Mouse (Mus musculus) neural tube, embryonic 14.5 days (tissue): ENCODE results near the gene Ermap. TPM values are rescaled to one million over a fixed set of nuclear protein-coding genes. Genes with fewer than 3 reads are reported as not detected.

Experiments used
- ATAC-seq: fragments of 200-750 bp; cut with Nextera tagmentation; 2 replicates; pipeline ENCODE4 v1.8.0; 2017; ENCODE audit warnings: low read depth, mild to moderate bottlenecking, moderate TSS enrichment, moderate library complexity
- H3K27ac ChIP-seq: fragments of 300-500 bp; sonication (generic); 2 replicates; pipeline ENCODE4 v1.5.1; 2014; ENCODE audit warnings: low read depth, mild to moderate bottlenecking, control low read depth, low read length, moderate library complexity, mixed read lengths
- H3K27me3 ChIP-seq: fragments of 300-500 bp; sonication (generic); 2 replicates; pipeline ENCODE4 v1.6.1; 2014; ENCODE audit warnings: low read length; ENCODE audit not compliant: control insufficient read depth, insufficient read depth
- H3K36me3 ChIP-seq: fragments of 300-500 bp; sonication (generic); 2 replicates; pipeline ENCODE4 v1.6.1; 2014; ENCODE audit warnings: low read length, mixed read lengths; ENCODE audit not compliant: control insufficient read depth, insufficient read depth
- H3K4me1 ChIP-seq: fragments of 300-500 bp; sonication (generic); 2 replicates; pipeline ENCODE4 v1.6.1; 2014; ENCODE audit warnings: low read length; ENCODE audit not compliant: control insufficient read depth, insufficient read depth
- H3K4me2 ChIP-seq: fragments of 300-500 bp; sonication (generic); 2 replicates; pipeline ENCODE4 v1.6.1; 2014; ENCODE audit warnings: mild to moderate bottlenecking, low read depth, low read length, control low read depth
- H3K4me3 ChIP-seq: fragments of 300-500 bp; sonication (generic); 2 replicates; pipeline ENCODE4 v1.5.1; 2014; ENCODE audit warnings: low read depth, low read length, control low read depth, mixed read lengths
- H3K9ac ChIP-seq: fragments of 300-500 bp; sonication (generic); replicated peaks from 2 replicates; pipeline ENCODE4 v1.6.1; 2014; ENCODE audit warnings: low read depth, mild to moderate bottlenecking, control low read depth, low read length, mixed read lengths
- H3K9me3 ChIP-seq: fragments of 300-500 bp; sonication (generic); 2 replicates; pipeline ENCODE4 v1.6.1; 2016; ENCODE audit warnings: low read length; ENCODE audit not compliant: control insufficient read depth
- WGBS: fragments of 180-500 bp; shearing (Covaris S2); extraction: QIAGEN DNeasy Blood & Tissue Kit; methylation state at CpG from one replicate; pipeline ENCODE4 v1.1.7; 2014; 5-methylcytosine and 5-hydroxymethylcytosine counted together
- polyA plus RNA-seq: library from polyadenylated mRNA; unstranded; fragments of >200 nt; fragmentation: Nextera tagmentation; extraction: Ambion mirVana; gene quantifications from 2 replicates; pipeline ENCODE4 v1.2.1, GENCODE M21; 2014

The Ermap gene
- polyA plus RNA-seq, 1 experiment from 2014 or later = 1.2 TPM

DNA sequence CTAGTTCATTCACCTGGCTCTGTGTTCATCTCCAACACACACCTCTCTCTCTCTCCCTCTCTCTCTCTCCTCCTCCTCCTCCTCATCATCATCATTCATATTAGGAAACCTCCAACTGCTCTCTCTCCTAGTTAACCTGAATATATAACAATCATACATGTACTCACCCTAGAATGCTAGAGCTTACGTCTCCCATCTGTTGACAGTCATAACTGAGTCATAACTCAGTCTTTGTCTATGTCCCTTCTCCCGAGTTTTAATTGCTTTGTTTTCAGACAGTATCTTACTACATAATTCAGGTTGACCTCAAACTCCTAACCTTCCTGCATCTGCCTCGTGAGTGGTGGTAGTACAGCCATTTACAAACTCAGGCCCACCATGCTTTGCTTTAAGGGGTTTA lies 1.5 kb upstream of the Ermap start:
- no peak overlapping the region for H3K4me2 ChIP-seq
- H3K4me1 ChIP-seq = peaks cover 4% of the 10 kb centered on the region; the same call in 1 of the 2 replicates
- ATAC-seq = no peak
- H3K27me3 ChIP-seq = no peaks in the 10 kb centered on the region
- H3K4me3 ChIP-seq = no peak overlapping the region
- no peak overlapping the region for H3K27ac ChIP-seq
- H3K9ac ChIP-seq = no peak overlapping the region
- H3K36me3 ChIP-seq = no peaks in the 10 kb centered on the region
- WGBS = 72% methylated on average over 3 of the region's 3 CpGs
- H3K9me3 ChIP-seq = no peaks in the 10 kb centered on the region

- ATAC-seq = no peak
- H3K4me2 ChIP-seq = no peak overlapping the region
- WGBS = 87% methylated on average over 8 of the region's 8 CpGs
- H3K27me3 ChIP-seq = no peaks in the 10 kb centered on the region
- no peak overlapping the region for H3K27ac ChIP-seq
- no peak overlapping the region for H3K4me3 ChIP-seq
- H3K36me3 ChIP-seq = no peaks in the 10 kb centered on the region
- no peaks in the 10 kb centered on the region for H3K4me1 ChIP-seq
- H3K9ac ChIP-seq = no peak overlapping the region
- no peaks in the 10 kb centered on the region for H3K9me3 ChIP-seq
These were observed 807 bp upstream of the Ermap start for GRCm38 (mm10) chr4:119190618-119191017.

- no peak for ATAC-seq
- Histone ChIP-seq H3K27ac (no peak overlapping the region), H3K9me3 (no peaks in the 10 kb centered on the region), H3K36me3 (no peaks in the 10 kb centered on the region), H3K4me1 (no peaks in the 10 kb centered on the region), H3K4me2 (no peak overlapping the region), H3K27me3 (no peaks in the 10 kb centered on the region), H3K9ac (no peak overlapping the region), H3K4me3 (no peak overlapping the region)
- WGBS = 49% methylated on average over 6 of the region's 6 CpGs
These were observed 419 bp downstream of the Ermap start for GRCm38 (mm10) chr4:119189392-119189791.

DNA sequence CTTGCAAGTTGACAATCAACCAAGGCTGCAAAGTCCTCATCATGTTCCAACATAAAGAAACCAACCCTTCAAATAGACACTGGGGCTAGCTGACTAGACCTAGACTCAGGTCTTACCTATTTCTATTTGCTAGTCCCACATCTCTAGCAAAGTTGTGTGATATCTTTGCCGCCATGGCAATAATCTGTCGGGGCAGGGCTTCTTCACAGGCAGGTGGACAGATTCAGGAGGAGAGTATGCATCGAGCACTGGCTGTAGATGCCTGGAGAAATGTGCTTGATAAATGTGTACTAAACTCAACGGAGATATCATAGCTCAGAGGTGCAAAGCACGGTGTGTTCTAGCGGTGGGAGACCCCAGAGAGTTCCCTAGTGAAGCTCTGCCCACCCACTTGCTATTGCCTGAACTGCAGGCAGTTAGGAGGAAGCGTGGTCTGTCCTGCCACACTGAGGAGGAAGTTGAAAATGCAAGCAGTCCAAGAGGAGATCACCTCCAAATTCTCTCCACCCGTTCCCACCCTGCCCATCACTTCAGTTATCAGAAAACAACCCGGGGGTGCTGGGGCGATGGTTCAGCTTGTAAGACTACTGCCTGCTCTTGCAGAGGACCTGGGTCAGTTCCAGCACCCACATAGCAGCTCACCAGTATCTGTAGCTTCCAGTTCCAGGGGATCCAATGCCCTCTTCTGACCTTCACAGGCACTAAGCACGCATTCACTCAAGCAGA lies 1.6 kb downstream of the Ermap start:
- Histone ChIP-seq H3K4me2 (no peak overlapping the region), H3K36me3 (no peaks in the 10 kb centered on the region), H3K4me1 (no peaks in the 10 kb centered on the region), H3K27ac (no peak overlapping the region), H3K4me3 (no peak overlapping the region), H3K9me3 (no peaks in the 10 kb centered on the region), H3K9ac (no peak overlapping the region), H3K27me3 (no peaks in the 10 kb centered on the region)
- 64% methylated on average over 11 of the region's 11 CpGs for WGBS
- ATAC-seq = no peak

DNA sequence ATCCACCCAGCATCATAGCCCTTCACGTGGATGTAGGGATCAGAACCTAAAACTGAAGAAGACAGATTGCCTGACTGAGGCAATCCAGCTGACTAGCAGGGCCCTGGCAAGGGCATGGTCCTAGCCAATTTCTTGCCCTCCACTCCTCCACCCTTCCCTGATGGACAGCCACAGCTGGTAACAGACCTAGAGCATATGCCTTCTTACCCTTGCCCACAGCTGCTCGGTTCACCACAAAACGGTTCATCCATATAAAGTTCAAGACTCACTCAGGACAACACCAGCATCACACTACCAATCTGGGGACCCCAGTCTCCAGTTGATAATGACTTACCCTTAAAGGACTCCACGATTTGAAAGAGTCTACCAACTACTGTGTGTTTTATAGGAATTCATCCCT lies 4.0 kb downstream of the Ermap start:
- no peaks in the 10 kb centered on the region for H3K9me3 ChIP-seq
- WGBS = 87% methylated on average over 4 of the region's 4 CpGs
- H3K27me3 ChIP-seq = no peaks in the 10 kb centered on the region
- no peak overlapping the region for H3K4me2 ChIP-seq
- no peaks in the 10 kb centered on the region for H3K36me3 ChIP-seq
- no peak for ATAC-seq
- H3K4me3 ChIP-seq = no peak overlapping the region
- H3K4me1 ChIP-seq = no peaks in the 10 kb centered on the region
- no peak overlapping the region for H3K27ac ChIP-seq
- no peak overlapping the region for H3K9ac ChIP-seq

DNA sequence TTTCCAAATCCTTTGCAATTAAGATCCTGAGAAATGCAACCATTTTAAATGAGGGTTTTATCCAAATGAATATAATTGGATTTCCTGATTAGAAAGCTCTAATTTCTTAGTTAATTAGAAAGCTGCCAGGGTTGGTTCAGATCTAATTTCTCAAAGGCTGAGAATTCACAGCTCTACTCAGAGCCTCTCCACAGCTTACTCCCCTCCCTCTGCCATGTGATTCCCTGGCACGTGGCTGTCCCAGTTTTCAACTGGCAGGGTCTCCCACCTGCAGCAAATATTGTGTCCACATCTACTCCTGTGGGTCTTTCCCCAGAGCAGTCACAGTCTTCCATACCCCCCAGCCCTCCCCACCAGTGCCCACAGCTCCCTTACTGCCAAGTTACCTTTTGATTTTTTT lies 6.3 kb downstream of the Ermap start:
- Histone ChIP-seq H3K4me2 (no peak overlapping the region), H3K4me1 (no peaks in the 10 kb centered on the region), H3K27ac (no peak overlapping the region), H3K36me3 (no peaks in the 10 kb centered on the region), H3K9ac (no peak overlapping the region), H3K27me3 (no peaks in the 10 kb centered on the region), H3K4me3 (no peak overlapping the region), H3K9me3 (no peaks in the 10 kb centered on the region)
- no peak for ATAC-seq
- WGBS = 59% methylated on average over 1 of the region's 1 CpGs

GRCm38 (mm10) chr4:119181456-119181855 lies 8.4 kb downstream of the Ermap start:
- no peak overlapping the region for H3K4me2 ChIP-seq
- no peak for ATAC-seq
- no peaks in the 10 kb centered on the region for H3K9me3 ChIP-seq
- no peak overlapping the region for H3K4me3 ChIP-seq
- no peaks in the 10 kb centered on the region for H3K27me3 ChIP-seq
- WGBS = 91% methylated on average over 8 of the region's 9 CpGs
- no peak overlapping the region for H3K9ac ChIP-seq
- H3K4me1 ChIP-seq = no peaks in the 10 kb centered on the region
- H3K36me3 ChIP-seq = no peaks in the 10 kb centered on the region
- no peak overlapping the region for H3K27ac ChIP-seq

- Histone ChIP-seq H3K9ac (no peak overlapping the region), H3K27ac (no peak overlapping the region), H3K4me2 (no peak overlapping the region), H3K27me3 (no peaks in the 10 kb centered on the region), H3K36me3 (no peaks in the 10 kb centered on the region), H3K4me3 (no peak overlapping the region), H3K4me1 (no peaks in the 10 kb centered on the region), H3K9me3 (no peaks in the 10 kb centered on the region)
- 54% methylated on average over 4 of the region's 4 CpGs for WGBS
- no peak for ATAC-seq
These were observed 9.6 kb downstream of the Ermap start for GRCm38 (mm10) chr4:119180133-119180707.

GRCm38 (mm10) chr4:119178331-119178730 lies 11.5 kb downstream of the Ermap start:
- H3K27me3 ChIP-seq = no peaks in the 10 kb centered on the region
- 78% methylated on average over 18 of the region's 18 CpGs for WGBS
- no peaks in the 10 kb centered on the region for H3K4me1 ChIP-seq
- no peak overlapping the region for H3K4me3 ChIP-seq
- H3K36me3 ChIP-seq = no peaks in the 10 kb centered on the region
- H3K9ac ChIP-seq = no peak overlapping the region
- H3K4me2 ChIP-seq = no peak overlapping the region
- no peaks in the 10 kb centered on the region for H3K9me3 ChIP-seq
- ATAC-seq = no peak
- no peak overlapping the region for H3K27ac ChIP-seq
